Mouse (Mus musculus): Measurements from ENCODE around the gene Hist1h2bj.

Gene Hist1h2bj

GRCm38 (mm10) chr13:22042568-22043502, at the start of gene Hist1h2bj, which contains the start of gene Hist1h2ag:
Hist1h2bj (plus strand) TSS chr13:22043214.
Hist1h2ag (minus strand) TSS chr13:22042944.
- peak; percentile 74 to 79 for DNase-seq (ENCODE audit: low spot score in 2 of 2)

- DNase-seq (ENCODE audit: low spot score in 2 of 2), result no peak
Observed at GRCm38 (mm10) chr13:21993957-21994738, 48.9 kb upstream of the Hist1h2bj start.

GRCm38 (mm10) chr13:21994896-21995295, 48.1 kb upstream of the Hist1h2bj start:
- no peak for DNase-seq (ENCODE audit: low spot score in 2 of 2)

GRCm38 (mm10) chr13:21995331-21995914, 47.6 kb upstream of the Hist1h2bj start:
- no peak for DNase-seq (ENCODE audit: low spot score in 2 of 2)

- DNase-seq (ENCODE audit: low spot score in 2 of 2), result no peak
Observed at GRCm38 (mm10) chr13:21996101-21996839, 46.7 kb upstream of the Hist1h2bj start.

- DNase-seq (ENCODE audit: low spot score in 2 of 2), result no peak
Observed at GRCm38 (mm10) chr13:21996840-21997185, 46.2 kb upstream of the Hist1h2bj start.

- DNase-seq (ENCODE audit: low spot score in 2 of 2), result no peak
Observed at GRCm38 (mm10) chr13:21997201-21997820, 45.7 kb upstream of the Hist1h2bj start.

- no peak for DNase-seq (ENCODE audit: low spot score in 2 of 2)
Observed at GRCm38 (mm10) chr13:21997821-21998220, 45.2 kb upstream of the Hist1h2bj start.

GRCm38 (mm10) chr13:21998412-21998811, 44.6 kb upstream of the Hist1h2bj start:
- DNase-seq (ENCODE audit: low spot score in 2 of 2), result no peak

- no peak for DNase-seq (ENCODE audit: low spot score in 2 of 2)
Observed at GRCm38 (mm10) chr13:21999147-21999546, 43.9 kb upstream of the Hist1h2bj start.

GRCm38 (mm10) chr13:22001346-22001745, 41.7 kb upstream of the Hist1h2bj start:
- no peak for DNase-seq (ENCODE audit: low spot score in 2 of 2)

- DNase-seq (ENCODE audit: low spot score in 2 of 2), result no peak
Observed at GRCm38 (mm10) chr13:22001823-22002222, 41.2 kb upstream of the Hist1h2bj start.

GRCm38 (mm10) chr13:22005605-22006333, 37.2 kb upstream of the Hist1h2bj start:
- DNase-seq (ENCODE audit: low spot score in 2 of 2), result no peak

- DNase-seq (ENCODE audit: low spot score in 2 of 2), result peak; percentile 48 to 51
Observed at GRCm38 (mm10) chr13:22006334-22007120, 36.5 kb upstream of the Hist1h2bj start.

- no peak for DNase-seq (ENCODE audit: low spot score in 2 of 2)
Observed at GRCm38 (mm10) chr13:22007121-22007510, 35.9 kb upstream of the Hist1h2bj start.

GRCm38 (mm10) chr13:22007872-22008271, 35.1 kb upstream of the Hist1h2bj start:
- DNase-seq (ENCODE audit: low spot score in 2 of 2), result no peak

- no peak for DNase-seq (ENCODE audit: low spot score in 2 of 2)
Observed at GRCm38 (mm10) chr13:22008707-22009106, 34.3 kb upstream of the Hist1h2bj start.

GRCm38 (mm10) chr13:22009642-22010041, 33.4 kb upstream of the Hist1h2bj start, which contains the start of gene Prss16:
Prss16 (minus strand) TSS chr13:22009742.
- no peak for DNase-seq (ENCODE audit: low spot score in 2 of 2)

- DNase-seq (ENCODE audit: low spot score in 2 of 2), result no peak
Observed at GRCm38 (mm10) chr13:22013716-22014115, 29.3 kb upstream of the Hist1h2bj start.

Measured in spleen, postnatal 14 days (tissue).